ENCODE assay signal across 9 mouse cellular contexts in the genomic region with DNA sequence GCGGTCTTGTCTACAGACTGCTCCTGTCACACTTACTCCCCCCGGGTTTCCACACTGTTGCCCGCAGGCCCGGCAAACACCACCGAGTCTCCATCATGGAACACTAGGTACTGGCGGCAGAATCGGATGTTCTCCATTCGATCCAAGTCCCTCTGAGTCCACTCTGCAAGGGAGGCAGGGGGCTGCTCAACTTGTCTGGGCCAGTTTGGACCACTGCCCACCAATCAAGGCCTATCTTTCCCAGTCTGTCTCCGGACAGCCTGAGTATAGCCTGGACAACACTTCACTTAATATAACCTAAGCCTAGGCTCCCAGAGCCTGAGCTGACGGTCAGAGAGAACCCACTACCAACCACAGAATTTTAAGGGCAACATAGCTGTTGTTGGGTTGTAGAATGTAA. TPM values are rescaled to one million over a fixed set of nuclear protein-coding genes. Genes with fewer than 3 reads are reported as not detected.
DNase-seq lines count a peak whose midpoint lies in the region; ATAC-seq and TF ChIP-seq lines count a peak whose summit lies in the region.
"Had no signal": no experiment of that assay in that cellular context is flagged by ENCODE, and none has a peak within 500 bp of the region (broad histone marks: within the 10 kb centered on the region; RNA-seq: fewer than 3 reads in every experiment).

No protein-coding gene starts in this region.

- ATAC-seq in heart, postnatal 0 days (ENCODE audit: insufficient read depth, low read depth) = no peak
- no peak for ATAC-seq in hindbrain, embryonic 12.5 days (ENCODE audit: low FRiP score)
- no peak for ATAC-seq in midbrain, embryonic 14.5 days (ENCODE audit: low FRiP score, low TSS enrichment)

- H3K27ac ChIP-seq in heart, postnatal 0 days (ENCODE audit: low read depth) = peak overlapping the region; percentile 81; the same call in 1 of the 2 replicates
- H3K27ac ChIP-seq in hindbrain, embryonic 12.5 days = peak overlapping the region; percentile 76; the same call in 1 of the 2 replicates
- H3K27ac ChIP-seq in midbrain, embryonic 14.5 days (replicated peaks; ENCODE audit: low read depth, low read length) = peak overlapping the region; percentile 67

- H3K9me3 ChIP-seq in heart, postnatal 0 days (replicated peaks; ENCODE audit: control insufficient read depth, low read length) = no peaks in the 10 kb centered on the region
- H3K9me3 ChIP-seq in hindbrain, embryonic 12.5 days (replicated peaks) = no peaks in the 10 kb centered on the region
- no peaks in the 10 kb centered on the region for H3K9me3 ChIP-seq in midbrain, embryonic 14.5 days (ENCODE audit: control insufficient read depth, low read length)

- WGBS in heart, postnatal 0 days = 64% methylated on average over 10 of the region's 10 CpGs
- WGBS in hindbrain, embryonic 12.5 days = 80% methylated on average over 10 of the region's 10 CpGs
- 75% methylated on average over 10 of the region's 10 CpGs for WGBS in midbrain, embryonic 14.5 days

- H3K27me3 ChIP-seq in heart, postnatal 0 days (ENCODE audit: control insufficient read depth, insufficient read depth, low read length) = no peaks in the 10 kb centered on the region
- no peaks in the 10 kb centered on the region for H3K27me3 ChIP-seq in hindbrain, embryonic 12.5 days
- H3K27me3 ChIP-seq in midbrain, embryonic 14.5 days (ENCODE audit: control insufficient read depth, insufficient read depth, low read length) = no peaks in the 10 kb centered on the region

- H3K36me3 ChIP-seq in heart, postnatal 0 days (replicated peaks; ENCODE audit: control insufficient read depth, insufficient read depth, low read length) = peaks cover 37% of the 10 kb centered on the region
- H3K36me3 ChIP-seq in hindbrain, embryonic 12.5 days = peaks cover 50% of the 10 kb centered on the region
- peaks cover 54% of the 10 kb centered on the region for H3K36me3 ChIP-seq in midbrain, embryonic 14.5 days (ENCODE audit: control insufficient read depth, insufficient read depth, low read length)

- no peak for DNase-seq in heart, postnatal 0 days (ENCODE audit: low spot score)
- no peak for DNase-seq in heart, postnatal 10 days
- peak; percentile 40 for DNase-seq in NIH3T3 (ENCODE audit: low read depth)
- no peak for DNase-seq in midbrain, embryonic 14.5 days
- DNase-seq in retina, embryonic 14.5 days (ENCODE audit: low spot score) = no peak
- no peak for DNase-seq in left cerebral cortex, adult 8-10 months (ENCODE audit: low spot score in 2 of 2)
- no peak for DNase-seq in layer of hippocampus, postnatal 10 days (ENCODE audit: low spot score in 2 of 2)

- intact Hi-C loops in heart, postnatal 10 days (cut with DNase I) = no loop called here

- peak overlapping the region; percentile 80 for H3K4me3 ChIP-seq in heart, postnatal 0 days (ENCODE audit: low read depth, low read length)
- peak overlapping the region; percentile 88 for H3K4me3 ChIP-seq in hindbrain, embryonic 12.5 days
- peak overlapping the region; percentile 53 for H3K4me3 ChIP-seq in midbrain, embryonic 14.5 days (replicated peaks; ENCODE audit: low read depth, low read length)

- no peak for TF ChIP-seq EP300 in heart, postnatal 0 days (IDR thresholded peaks at IDR 0.05; ENCODE audit: low read depth)

- TF ChIP-seq CTCF in heart, postnatal 0 days (IDR thresholded peaks at IDR 0.05; ENCODE audit: low read depth) = no peak

- peak overlapping the region; percentile 75 for H3K9ac ChIP-seq in heart, postnatal 0 days (replicated peaks; ENCODE audit: low read depth, low read length)
- peak overlapping the region; percentile 87 for H3K9ac ChIP-seq in hindbrain, embryonic 12.5 days
- peak overlapping the region; percentile 70 for H3K9ac ChIP-seq in midbrain, embryonic 14.5 days (replicated peaks; ENCODE audit: low read length)

- peak overlapping the region; percentile 91 for H3K4me2 ChIP-seq in heart, postnatal 0 days (ENCODE audit: low read depth, low read length)
- H3K4me2 ChIP-seq in hindbrain, embryonic 12.5 days (replicated peaks) = peak overlapping the region; percentile 94
- H3K4me2 ChIP-seq in midbrain, embryonic 14.5 days (ENCODE audit: low read length) = peak overlapping the region; percentile 90

- H3K4me1 ChIP-seq in heart, postnatal 0 days (ENCODE audit: control insufficient read depth, insufficient read depth) = peaks cover 10% of the 10 kb centered on the region; the same call in 1 of the 2 replicates
- peaks cover 18% of the 10 kb centered on the region for H3K4me1 ChIP-seq in hindbrain, embryonic 12.5 days
- peaks cover 11% of the 10 kb centered on the region; the same call in 1 of the 2 replicates for H3K4me1 ChIP-seq in midbrain, embryonic 14.5 days (ENCODE audit: control insufficient read depth, insufficient read depth, low read length)

RNA-seq across cellular contexts. Expression of a gene that starts 0.8 kb away (rescaled TPM):
- 36.5 and 43.5 TPM in 2 replicates for total RNA-seq in heart, postnatal 0 days (2014; rRNA removed; ENCODE audit: low replicate concordance)
- polyA plus RNA-seq in heart, postnatal 0 days (2015; fragmentation: Nextera tagmentation; extraction: Ambion mirVana) = 32.8 TPM in 2 replicates
- 10 to 100 TPM; 44.6 to 53.1 TPM for total RNA-seq in heart, postnatal 10 days (2021)
- polyA plus RNA-seq in hindbrain, embryonic 12.5 days (2016; fragmentation: Nextera tagmentation; extraction: Ambion mirVana) = 54.3 and 58.6 TPM in 2 replicates
- polyA plus RNA-seq in midbrain, embryonic 14.5 days (2014; fragmentation: Nextera tagmentation; extraction: Ambion mirVana) = 38.0 and 43.8 TPM in 2 replicates
- 10 to 100 TPM; 34.9 to 41.9 (median 39.3) TPM for total RNA-seq in left cerebral cortex, adult 8-10 months (2022)
- total RNA-seq in layer of hippocampus, postnatal 10 days (2021) = 10 to 100 TPM; 41.0 to 46.7 TPM

RNA-seq across cellular contexts. Expression of a gene that starts 10.4 kb away (rescaled TPM):
- 40.5 and 60.2 TPM in 2 replicates for total RNA-seq in heart, postnatal 0 days (2014; rRNA removed; ENCODE audit: low replicate concordance)
- polyA plus RNA-seq in heart, postnatal 0 days (2015; fragmentation: Nextera tagmentation; extraction: Ambion mirVana) = 24.6 and 32.9 TPM in 2 replicates
- 10 to 100 TPM; 62.5 to 83.1 TPM for total RNA-seq in heart, postnatal 10 days (2021)
- 39.5 and 40.7 TPM in 2 replicates for polyA plus RNA-seq in hindbrain, embryonic 12.5 days (2016; fragmentation: Nextera tagmentation; extraction: Ambion mirVana)
- polyA plus RNA-seq in midbrain, embryonic 14.5 days (2014; fragmentation: Nextera tagmentation; extraction: Ambion mirVana) = 54.8 and 56.2 TPM in 2 replicates
- total RNA-seq in left cerebral cortex, adult 8-10 months (2022) = 100 to 1,000 TPM; 109 to 112 (median 111) TPM
- total RNA-seq in layer of hippocampus, postnatal 10 days (2021) = 10 to 100 TPM; 82.4 to 90.0 TPM

RNA-seq across cellular contexts. Expression of a gene that starts 13.3 kb away (rescaled TPM):
- total RNA-seq in heart, postnatal 0 days (2014; rRNA removed; ENCODE audit: low replicate concordance) = not detected in 2 replicates
- polyA plus RNA-seq in heart, postnatal 0 days (2015; fragmentation: Nextera tagmentation; extraction: Ambion mirVana) = 0.07 TPM in 1 of 2 replicates, not detected in the other
- total RNA-seq in heart, postnatal 10 days (2021) = not detected
- polyA plus RNA-seq in hindbrain, embryonic 12.5 days (2016; fragmentation: Nextera tagmentation; extraction: Ambion mirVana) = 0.31 and 0.72 TPM in 2 replicates
- polyA plus RNA-seq in midbrain, embryonic 14.5 days (2014; fragmentation: Nextera tagmentation; extraction: Ambion mirVana) = not detected in 2 replicates
- total RNA-seq in left cerebral cortex, adult 8-10 months (2022) = not detected
- total RNA-seq in layer of hippocampus, postnatal 10 days (2021) = not detected
- total RNA-seq: layer of hippocampus, adult 18-20 months had no signal

RNA-seq across cellular contexts. Expression of a gene that starts 40.6 kb away (rescaled TPM):
- 1.4 and 7.6 TPM in 2 replicates for total RNA-seq in heart, postnatal 0 days (2014; rRNA removed; ENCODE audit: low replicate concordance)
- 1.4 and 1.6 TPM in 2 replicates for polyA plus RNA-seq in heart, postnatal 0 days (2015; fragmentation: Nextera tagmentation; extraction: Ambion mirVana)
- total RNA-seq in heart, postnatal 10 days (2021) = 1 to 10 TPM; 1.9 to 2.2 TPM
- polyA plus RNA-seq in hindbrain, embryonic 12.5 days (2016; fragmentation: Nextera tagmentation; extraction: Ambion mirVana) = 3.9 TPM in 2 replicates
- 2.4 and 3.5 TPM in 2 replicates for polyA plus RNA-seq in midbrain, embryonic 14.5 days (2014; fragmentation: Nextera tagmentation; extraction: Ambion mirVana)
- 1 to 10 TPM in 2 of 4 experiments, under 1 TPM in 2; 0.70 to 1.3 (median 1.0) TPM for total RNA-seq in left cerebral cortex, adult 8-10 months (2022)
- total RNA-seq in layer of hippocampus, postnatal 10 days (2021) = 1 to 10 TPM; 2.0 to 2.1 TPM

RNA-seq across cellular contexts. Expression of a gene that starts 44.5 kb away (rescaled TPM):
- 13.1 and 18.1 TPM in 2 replicates for total RNA-seq in heart, postnatal 0 days (2014; rRNA removed; ENCODE audit: low replicate concordance)
- polyA plus RNA-seq in heart, postnatal 0 days (2015; fragmentation: Nextera tagmentation; extraction: Ambion mirVana) = 15.7 and 17.2 TPM in 2 replicates
- 10 to 100 TPM; 10.7 to 14.7 TPM for total RNA-seq in heart, postnatal 10 days (2021)
- 21.9 and 25.0 TPM in 2 replicates for polyA plus RNA-seq in hindbrain, embryonic 12.5 days (2016; fragmentation: Nextera tagmentation; extraction: Ambion mirVana)
- polyA plus RNA-seq in midbrain, embryonic 14.5 days (2014; fragmentation: Nextera tagmentation; extraction: Ambion mirVana) = 14.0 and 16.7 TPM in 2 replicates
- total RNA-seq in left cerebral cortex, adult 8-10 months (2022) = 10 to 100 TPM; 13.9 to 17.6 (median 14.8) TPM
- 10 to 100 TPM; 16.0 to 18.3 TPM for total RNA-seq in layer of hippocampus, postnatal 10 days (2021)
